Mouse (Mus musculus): Measurements from ENCODE around the gene Vipr1. TPM values are rescaled to one million over a fixed set of nuclear protein-coding genes. Genes with fewer than 3 reads are reported as not detected.

Gene Vipr1
- polyA plus RNA-seq, 1 experiment from 2014 or later, result 0.44 TPM

- Histone ChIP-seq H3K27ac (peak within 1 kb of the TSS; percentile 94), H3K4me2 (replicated peaks) (peak within 1 kb of the TSS; percentile 78), H3K4me3 (peak within 1 kb of the TSS; percentile 88), H3K9me3 (replicated peaks) (no peaks in the 10 kb centered on the region), H3K27me3 (0 out of 2 replicates have a peak, but pooled peaks cover 3% of the 10 kb centered on the region), H3K36me3 (peaks cover 12% of the 10 kb centered on the region), H3K9ac (peak within 1 kb of the TSS; percentile 80), H3K4me1 (peaks cover 32% of the 10 kb centered on the region)
- WGBS, result 5% methylated on average over 37 of the region's 37 CpGs
- ATAC-seq (ENCODE audit: low FRiP score), result peak; percentile 99
These were observed 67.5 kb downstream of the Vipr1 start, which contains the start of gene Ss18l2 for GRCm38 (mm10) chr9:121709898-121710583. Gene Ss18l2 (plus strand): TSS chr9:121710329.

DNA sequence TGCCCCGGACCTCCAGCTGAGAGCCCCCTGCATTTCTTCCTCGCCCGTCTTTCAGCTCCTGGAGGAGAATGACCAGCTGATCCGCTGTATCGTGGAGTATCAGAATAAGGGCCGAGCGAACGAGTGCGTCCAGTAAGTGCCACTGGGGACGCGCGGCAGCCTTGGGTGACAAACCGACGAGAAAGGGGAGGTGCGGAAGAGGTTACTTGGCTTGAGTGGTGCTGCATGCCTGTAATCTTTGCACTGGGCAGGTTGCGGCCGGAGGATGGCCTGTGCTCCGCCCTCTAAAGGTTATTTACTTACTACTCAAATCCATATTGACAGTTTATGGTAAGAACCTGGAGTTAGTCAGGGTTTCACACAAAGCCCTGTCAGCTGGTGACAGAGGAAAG is 68.1 kb downstream of the Vipr1 start:
- H3K9ac ChIP-seq, result peak overlapping the region; percentile 80
- H3K4me1 ChIP-seq, result peaks cover 27% of the 10 kb centered on the region
- WGBS, result 0% methylated on average over 18 of the region's 18 CpGs
- ATAC-seq (ENCODE audit: low FRiP score), result peak; percentile 59
- peak overlapping the region; percentile 78 for H3K4me2 ChIP-seq (replicated peaks)
- H3K4me3 ChIP-seq, result peak overlapping the region; percentile 88
- 0 out of 2 replicates have a peak, but pooled peaks cover 3% of the 10 kb centered on the region for H3K27me3 ChIP-seq
- no peaks in the 10 kb centered on the region for H3K9me3 ChIP-seq (replicated peaks)
- peak overlapping the region; percentile 94 for H3K27ac ChIP-seq
- peaks cover 12% of the 10 kb centered on the region for H3K36me3 ChIP-seq

DNA sequence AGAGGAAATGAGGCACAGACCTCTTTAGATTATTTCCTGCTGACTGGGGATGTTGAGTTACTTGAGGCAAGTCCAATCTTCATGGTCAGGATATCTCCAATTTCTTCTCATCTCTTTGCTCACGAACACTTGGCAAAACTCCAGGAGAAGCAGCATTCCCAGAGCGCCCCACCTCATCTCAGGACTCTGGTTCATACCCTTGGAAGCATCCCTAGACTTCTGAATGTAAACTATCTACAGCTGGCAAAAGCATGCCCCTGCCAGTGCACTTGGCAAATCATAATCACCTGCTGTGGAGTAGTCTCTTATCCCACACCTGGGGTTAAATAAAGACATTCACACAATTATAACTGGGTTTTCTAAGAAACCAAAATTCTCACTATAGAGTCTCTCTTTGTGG is 74.5 kb downstream of the Vipr1 start:
- whole genome bisulfite sequencing, result 82% methylated on average over 2 of the region's 2 CpGs
- Histone ChIP-seq H3K9ac (no peak overlapping the region), H3K4me1 (peaks cover 13% of the 10 kb centered on the region), H3K27me3 (no peaks in the 10 kb centered on the region), H3K27ac (no peak overlapping the region), H3K4me2 (replicated peaks) (no peak overlapping the region), H3K36me3 (peaks cover 12% of the 10 kb centered on the region), H3K4me3 (no peak overlapping the region), H3K9me3 (replicated peaks) (no peaks in the 10 kb centered on the region)
- ATAC-seq (ENCODE audit: low FRiP score), result no peak

- ATAC-seq (ENCODE audit: low FRiP score), result peak; percentile 29; the same call in 1 of the 2 replicates
- Histone ChIP-seq H3K4me1 (peaks cover 8% of the 10 kb centered on the region), H3K4me2 (replicated peaks) (peak overlapping the region; percentile 58), H3K36me3 (peaks cover 7% of the 10 kb centered on the region), H3K27ac (peak overlapping the region; percentile 98), H3K4me3 (peak overlapping the region; percentile 96), H3K9me3 (replicated peaks) (no peaks in the 10 kb centered on the region), H3K27me3 (no peaks in the 10 kb centered on the region), H3K9ac (peak overlapping the region; percentile 63)
- WGBS, result 66% methylated on average over 15 of the region's 15 CpGs
These were observed 75.7 kb downstream of the Vipr1 start for GRCm38 (mm10) chr9:121718070-121718705.

- H3K27me3 ChIP-seq, result no peaks in the 10 kb centered on the region
- peak within 1 kb of the TSS; percentile 96 for H3K4me3 ChIP-seq
- H3K9me3 ChIP-seq (replicated peaks), result no peaks in the 10 kb centered on the region
- H3K36me3 ChIP-seq, result no peaks in the 10 kb centered on the region; the same call in 1 of the 2 replicates
- peak; percentile 99 for ATAC-seq (ENCODE audit: low FRiP score)
- H3K4me2 ChIP-seq (replicated peaks), result peak within 1 kb of the TSS; percentile 93
- peak within 1 kb of the TSS; percentile 98 for H3K9ac ChIP-seq
- peaks cover 8% of the 10 kb centered on the region for H3K4me1 ChIP-seq
- 0% methylated on average over 56 of the region's 61 CpGs for WGBS
- peak within 1 kb of the TSS; percentile 98 for H3K27ac ChIP-seq
These were observed 76.3 kb downstream of the Vipr1 start, which contains the start of gene Nktr for GRCm38 (mm10) chr9:121718792-121719318. Gene Nktr (plus strand): TSS chr9:121719169.

DNA sequence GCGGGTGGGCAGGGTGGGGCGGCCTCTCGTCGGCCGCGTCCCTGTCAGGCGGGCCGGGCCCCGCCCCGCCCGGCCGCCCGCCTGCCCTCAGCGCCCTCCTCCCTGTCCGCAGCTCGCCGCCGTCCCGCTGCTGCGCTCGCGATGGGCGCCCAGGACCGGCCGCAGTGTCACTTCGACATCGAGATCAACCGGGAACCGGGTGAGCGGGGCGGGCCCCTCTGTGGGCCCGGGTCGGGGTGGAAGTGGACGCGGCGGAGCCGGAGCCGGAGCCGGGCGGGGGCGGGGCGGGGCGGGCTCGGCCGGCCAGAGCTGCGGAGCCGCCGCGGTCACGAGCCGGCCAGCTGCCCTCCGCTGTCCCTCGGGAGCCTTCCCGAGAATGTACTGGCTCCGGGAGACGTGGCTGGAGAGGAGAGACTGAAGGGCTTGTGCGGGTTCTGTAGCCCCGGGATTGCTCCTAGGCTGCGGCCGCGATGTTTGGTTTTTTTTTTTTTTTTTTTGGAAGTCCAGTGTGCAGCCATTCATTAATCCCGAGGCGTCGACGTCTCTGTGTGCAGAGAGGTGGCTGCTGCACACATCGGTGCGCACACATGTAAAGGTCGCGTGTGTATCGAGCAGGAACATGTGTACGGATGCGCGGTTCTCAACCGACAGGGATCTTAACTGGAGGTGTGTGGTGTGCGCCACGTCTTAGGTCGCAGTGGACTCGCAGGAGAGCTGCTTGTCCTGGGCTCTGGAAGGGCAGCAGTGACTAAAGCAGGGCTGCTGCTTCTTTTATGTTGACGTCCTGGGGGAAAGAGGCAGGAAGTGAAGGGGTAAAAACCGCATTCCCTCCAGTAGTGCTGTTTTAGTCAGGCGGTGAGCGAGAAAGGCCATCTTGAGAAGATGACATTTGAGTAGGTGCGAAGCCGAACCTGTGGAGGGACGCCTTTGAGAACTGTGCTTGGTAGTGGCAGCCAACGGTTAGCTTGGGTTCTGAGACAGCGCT is 77.1 kb downstream of the Vipr1 start:
- Histone ChIP-seq H3K27ac (peak overlapping the region; percentile 98), H3K27me3 (no peaks in the 10 kb centered on the region), H3K4me3 (peak overlapping the region; percentile 96), H3K36me3 (no peaks in the 10 kb centered on the region), H3K4me2 (replicated peaks) (peak overlapping the region; percentile 93), H3K9ac (peak overlapping the region; percentile 98), H3K4me1 (peaks cover 8% of the 10 kb centered on the region), H3K9me3 (replicated peaks) (no peaks in the 10 kb centered on the region)
- ATAC-seq (ENCODE audit: low FRiP score), result peak; percentile 73
- under 1% methylated on average over 63 of the region's 87 CpGs for WGBS

Other genes starting within 250 kb of the Vipr1 start
- gene Cck, start 147.0 kb upstream of the Vipr1 start, polyA plus RNA-seq (2016; fragmentation: Nextera tagmentation; extraction: Ambion mirVana), result 0.88 and 1.2 TPM in 2 replicates
- 0.33 TPM in 1 of 2 replicates, not detected in the other for gene Lyzl4, start 620 bp upstream of the Vipr1 start, polyA plus RNA-seq (2016; fragmentation: Nextera tagmentation; extraction: Ambion mirVana)
- gene Sec22c, start 62.8 kb downstream of the Vipr1 start, polyA plus RNA-seq (2016; fragmentation: Nextera tagmentation; extraction: Ambion mirVana), result 25.9 and 28.7 TPM in 2 replicates
- 103 and 130 TPM in 2 replicates for gene Ss18l2, start 67.6 kb downstream of the Vipr1 start, polyA plus RNA-seq (2016; fragmentation: Nextera tagmentation; extraction: Ambion mirVana)
- gene Nktr, start 76.5 kb downstream of the Vipr1 start, polyA plus RNA-seq (2016; fragmentation: Nextera tagmentation; extraction: Ambion mirVana), result 77.5 and 85.3 TPM in 2 replicates
- 11.6 and 12.4 TPM in 2 replicates for gene Zfp651, start 116.6 kb downstream of the Vipr1 start, polyA plus RNA-seq (2016; fragmentation: Nextera tagmentation; extraction: Ambion mirVana)
- 0.48 and 2.7 TPM in 2 replicates for gene Klhl40, start 134.9 kb downstream of the Vipr1 start, polyA plus RNA-seq (2016; fragmentation: Nextera tagmentation; extraction: Ambion mirVana)
- gene Hhatl, start 149.8 kb downstream of the Vipr1 start, polyA plus RNA-seq (2016; fragmentation: Nextera tagmentation; extraction: Ambion mirVana), result 0.13 and 0.15 TPM in 2 replicates
- 2.9 and 4.4 TPM in 2 replicates for gene Ccdc13, start 196.7 kb downstream of the Vipr1 start, polyA plus RNA-seq (2016; fragmentation: Nextera tagmentation; extraction: Ambion mirVana)
- 139 and 144 TPM in 2 replicates for gene Higd1a, start 215.6 kb downstream of the Vipr1 start, polyA plus RNA-seq (2016; fragmentation: Nextera tagmentation; extraction: Ambion mirVana)